Mouse (Mus musculus) CD4-positive, CD25-positive, alpha-beta regulatory T cell, adult 2 months (primary cell): ENCODE data around the gene Ppp1r1b.
A peak's percentile ranks its signal among the peaks of the same experiment; 100 is the strongest.

Source experiments
- DNase-seq: peaks from one replicate; pipeline ENCODE4 v3.0.0-alpha.2; 2012; ENCODE audit warnings: low read depth, low spot score

Ppp1r1b gene

GRCm38 (mm10) chr11:98346168-98346567 lies 2.0 kb upstream of the Ppp1r1b start:
- no peak for DNase-seq

GRCm38 (mm10) chr11:98347385-98348082 lies 670 bp upstream of the Ppp1r1b start:
- DNase-seq, result no peak

- DNase-seq, result no peak
Measured at GRCm38 (mm10) chr11:98349308-98349707, 1.1 kb downstream of the Ppp1r1b start.

GRCm38 (mm10) chr11:98352272-98352990 lies 4.2 kb downstream of the Ppp1r1b start:
- no peak for DNase-seq

GRCm38 (mm10) chr11:98353651-98354211 lies 5.5 kb downstream of the Ppp1r1b start:
- DNase-seq, result no peak

- DNase-seq, result no peak
Measured at GRCm38 (mm10) chr11:98354445-98354844, 6.2 kb downstream of the Ppp1r1b start.

GRCm38 (mm10) chr11:98355732-98356299 lies 7.6 kb downstream of the Ppp1r1b start:
- DNase-seq, result peak; percentile 87

- DNase-seq, result no peak
Measured at GRCm38 (mm10) chr11:98356625-98357394, 8.6 kb downstream of the Ppp1r1b start.

- DNase-seq, result no peak
Measured at GRCm38 (mm10) chr11:98357396-98358160, 9.4 kb downstream of the Ppp1r1b start.

- peak; percentile 96 for DNase-seq
Measured at GRCm38 (mm10) chr11:98358161-98359083, 10.2 kb downstream of the Ppp1r1b start, which contains the start of gene Stard3. Gene Stard3 (plus strand): TSS chr11:98358368.

- no peak for DNase-seq
Measured at GRCm38 (mm10) chr11:98360866-98361521, 12.8 kb downstream of the Ppp1r1b start.

GRCm38 (mm10) chr11:98363817-98364216 lies 15.6 kb downstream of the Ppp1r1b start:
- no peak for DNase-seq

GRCm38 (mm10) chr11:98364410-98364809 lies 16.2 kb downstream of the Ppp1r1b start:
- DNase-seq, result no peak

GRCm38 (mm10) chr11:98366290-98366689 lies 18.1 kb downstream of the Ppp1r1b start:
- no peak for DNase-seq

GRCm38 (mm10) chr11:98367171-98367862 lies 19.1 kb downstream of the Ppp1r1b start:
- DNase-seq, result no peak

GRCm38 (mm10) chr11:98367863-98368186 lies 19.6 kb downstream of the Ppp1r1b start:
- no peak for DNase-seq

GRCm38 (mm10) chr11:98369337-98369736 lies 21.1 kb downstream of the Ppp1r1b start:
- DNase-seq, result no peak

GRCm38 (mm10) chr11:98370588-98370987 lies 22.4 kb downstream of the Ppp1r1b start:
- DNase-seq, result no peak
